Mouse (Mus musculus) CD4-positive naive resting alpha-beta T cell, adult 57 days (primary cell): ENCODE results near the gene Acsf2. TPM values are rescaled to one million over a fixed set of nuclear protein-coding genes. Genes with fewer than 3 reads are reported as not detected.

Source experiments
- total RNA-seq: library from RNA; stranded (reverse); gene quantifications from one replicate; pipeline ENCODE4 v1.2.4, GENCODE M21; 2023

Acsf2 gene
- total RNA-seq = 16.1 TPM

GRCm38 (mm10) chr11:94601321-94602281 lies at the start of gene Acsf2:
Gene Acsf2 (minus strand): TSS chr11:94601871.

GRCm38 (mm10) chr11:94629199-94629883 lies 27.7 kb upstream of the Acsf2 start, which contains the start of gene Lrrc59:
Gene Lrrc59 (plus strand): TSS chr11:94629767.

GRCm38 (mm10) chr11:94564437-94565150 lies 37.1 kb downstream of the Acsf2 start, which contains the start of gene Chad:
Gene Chad (plus strand): TSS chr11:94565047.

GRCm38 (mm10) chr11:94548888-94549690 lies 52.6 kb downstream of the Acsf2 start, which contains the start of gene Rsad1:
Gene Rsad1 (minus strand): TSS chr11:94549255.

DNA sequence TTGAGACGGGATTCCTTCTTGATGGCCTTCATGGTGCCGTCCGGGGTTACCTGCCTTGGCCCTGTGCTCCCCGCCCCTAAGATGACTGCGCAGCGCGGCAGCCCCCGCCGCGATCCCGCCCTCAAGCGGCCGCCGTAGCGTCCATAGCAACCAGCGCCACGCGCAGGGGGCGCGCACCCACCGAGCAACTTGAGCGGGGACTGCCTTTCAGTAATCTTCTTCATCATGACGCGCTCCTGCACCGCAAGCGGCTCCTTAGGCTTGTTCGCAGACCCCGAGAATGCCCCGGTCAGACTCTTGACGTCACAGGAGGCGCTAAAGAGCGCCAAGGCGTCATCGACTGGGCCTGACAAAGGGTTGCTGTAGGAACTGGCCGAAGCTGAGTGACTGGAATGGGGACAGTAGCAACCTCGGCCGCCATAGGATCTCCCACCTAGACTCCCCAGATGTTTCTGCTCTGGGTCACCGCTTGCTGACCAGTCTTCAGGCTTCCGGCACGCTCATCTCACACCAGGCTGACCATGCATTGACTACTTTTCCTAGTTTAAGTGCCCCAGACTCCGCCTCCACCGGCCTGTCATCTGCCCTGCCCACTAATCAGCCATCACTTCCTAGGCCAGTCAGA lies 80.3 kb downstream of the Acsf2 start, which contains the start of gene Mycbpap:
Gene Mycbpap, minus strand, starts transcription at position 524 of the 625 bp plus-strand sequence.

Other genes with a start within 250 kb of the Acsf2 start
- 2.4 TPM for gene Abcc3, start 208.9 kb downstream of the Acsf2 start, total RNA-seq
- gene Cacna1g, start 127.7 kb downstream of the Acsf2 start, total RNA-seq = not detected
- not detected for gene Spata20, start 115.7 kb downstream of the Acsf2 start, total RNA-seq
- gene Epn3, start 101.9 kb downstream of the Acsf2 start, total RNA-seq = not detected
- gene Mycbpap, start 80.1 kb downstream of the Acsf2 start, total RNA-seq = 2.6 TPM
- gene Rsad1, start 52.6 kb downstream of the Acsf2 start, total RNA-seq = 4.6 TPM
- not detected for gene Chad, start 36.8 kb downstream of the Acsf2 start, total RNA-seq
- 47.9 TPM for gene Lrrc59, start 27.9 kb upstream of the Acsf2 start, total RNA-seq
- gene Mrpl27, start 51.9 kb upstream of the Acsf2 start, total RNA-seq = 17.8 TPM
- 0.68 TPM for gene Eme1, start 52.1 kb upstream of the Acsf2 start, total RNA-seq
- gene Xylt2, start 75.6 kb upstream of the Acsf2 start, total RNA-seq = 59.2 TPM
- gene Gm11541, start 102.6 kb upstream of the Acsf2 start, total RNA-seq = not detected
- not detected for gene Cdc34b, start 139.9 kb upstream of the Acsf2 start, total RNA-seq
- not detected for gene Tmem92, start 180.8 kb upstream of the Acsf2 start, total RNA-seq